Mouse (Mus musculus): ENCODE results near the gene Cabin1. TPM values are rescaled to one million over a fixed set of nuclear protein-coding genes. Genes with fewer than 3 reads are reported as not detected.

Gene Cabin1
- total RNA-seq, 1 experiment from 2014 or later = 40.7 TPM

- DNase-seq = no peak
These were observed 129.0 kb downstream of the Cabin1 start for GRCm38 (mm10) chr10:75635019-75635692.

GRCm38 (mm10) chr10:75634610-75635009 is 129.5 kb downstream of the Cabin1 start:
- no peak for DNase-seq

- no peak for DNase-seq
These were observed 130.5 kb downstream of the Cabin1 start for GRCm38 (mm10) chr10:75633576-75634139.

GRCm38 (mm10) chr10:75633048-75633447 is 131.1 kb downstream of the Cabin1 start:
- DNase-seq = no peak

- DNase-seq = no peak
These were observed 131.5 kb downstream of the Cabin1 start for GRCm38 (mm10) chr10:75632633-75633032.

GRCm38 (mm10) chr10:75627490-75627889 is 136.7 kb downstream of the Cabin1 start:
- peak; percentile 74 for DNase-seq

- DNase-seq = no peak
These were observed 137.2 kb downstream of the Cabin1 start for GRCm38 (mm10) chr10:75626991-75627390.

- no peak for DNase-seq
These were observed 138.2 kb downstream of the Cabin1 start for GRCm38 (mm10) chr10:75625920-75626319.

- no peak for DNase-seq
These were observed 143.3 kb downstream of the Cabin1 start for GRCm38 (mm10) chr10:75620818-75621217.

GRCm38 (mm10) chr10:75616044-75616443 is 148.1 kb downstream of the Cabin1 start:
- no peak for DNase-seq

GRCm38 (mm10) chr10:75610486-75610885 is 153.7 kb downstream of the Cabin1 start:
- DNase-seq = no peak

GRCm38 (mm10) chr10:75608975-75609374 is 155.2 kb downstream of the Cabin1 start:
- DNase-seq = peak; percentile 23

- no peak for DNase-seq
These were observed 156.9 kb downstream of the Cabin1 start for GRCm38 (mm10) chr10:75607253-75607652.

GRCm38 (mm10) chr10:75605162-75605846 is 158.8 kb downstream of the Cabin1 start:
- no peak for DNase-seq

GRCm38 (mm10) chr10:75600189-75600730 is 163.9 kb downstream of the Cabin1 start:
- no peak for DNase-seq

Other genes with a start within 250 kb of the Cabin1 start
- 82.5 and 104 TPM in 2 replicates for gene Snrpd3, start 246.8 kb downstream of the Cabin1 start, total RNA-seq (2021)
- gene Gucd1, start 246.4 kb downstream of the Cabin1 start, total RNA-seq (2021) = 28.8 and 32.0 TPM in 2 replicates
- gene Lrrc75b, start 204.0 kb downstream of the Cabin1 start, total RNA-seq (2021) = 0.67 TPM in 1 of 2 replicates, not detected in the other
- gene Ggt1, start 202.7 kb downstream of the Cabin1 start, total RNA-seq (2021) = not detected in 2 replicates
- gene Ggt5, start 175.0 kb downstream of the Cabin1 start, total RNA-seq (2021) = 5.9 and 6.8 TPM in 2 replicates
- gene Susd2, start 120.3 kb downstream of the Cabin1 start, total RNA-seq (2021) = 5.9 and 8.9 TPM in 2 replicates
- 142 and 159 TPM in 2 replicates for gene Ddt, start 9.1 kb upstream of the Cabin1 start, total RNA-seq (2021)
- not detected in 2 replicates for gene Gm20441, start 16.6 kb upstream of the Cabin1 start, total RNA-seq (2021)
- 21.4 and 24.9 TPM in 2 replicates for gene Gstt3, start 17.1 kb upstream of the Cabin1 start, total RNA-seq (2021)
- gene Gstt1, start 34.2 kb upstream of the Cabin1 start, total RNA-seq (2021) = 33.4 and 39.2 TPM in 2 replicates
- not detected in 2 replicates for gene Gstt4, start 58.2 kb upstream of the Cabin1 start, total RNA-seq (2021)
- gene Gstt2, start 73.1 kb upstream of the Cabin1 start, total RNA-seq (2021) = 34.2 and 41.5 TPM in 2 replicates
- gene Mif, start 95.9 kb upstream of the Cabin1 start, total RNA-seq (2021) = 287 and 343 TPM in 2 replicates
- gene Derl3, start 129.1 kb upstream of the Cabin1 start, total RNA-seq (2021) = 1.1 and 1.5 TPM in 2 replicates
- gene Smarcb1, start 157.3 kb upstream of the Cabin1 start, total RNA-seq (2021) = 84.7 and 85.0 TPM in 2 replicates
- gene Chchd10, start 168.8 kb upstream of the Cabin1 start, total RNA-seq (2021) = 787 and 1,051 TPM in 2 replicates
- 7.9 and 9.5 TPM in 2 replicates for gene Mmp11, start 172.2 kb upstream of the Cabin1 start, total RNA-seq (2021)
- 1.3 and 2.2 TPM in 2 replicates for gene Gm867, start 176.3 kb upstream of the Cabin1 start, total RNA-seq (2021)
- not detected in 2 replicates for gene Vpreb3, start 178.7 kb upstream of the Cabin1 start, total RNA-seq (2021)
- gene Gm5134, start 190.2 kb upstream of the Cabin1 start, total RNA-seq (2021) = not detected in 2 replicates